Mouse (Mus musculus) heart, postnatal 0 days (tissue): ENCODE results near the gene Pdlim5.

Experiments
- CTCF ChIP-seq: IDR thresholded peaks from 2 replicates; pipeline ENCODE4 v1.5.1; 2016; ENCODE audit warnings: antibody characterized with exemption, control low read depth, low read depth
- EP300 ChIP-seq: IDR thresholded peaks from 2 replicates; pipeline ENCODE4 v1.6.1; 2016; ENCODE audit warnings: antibody characterized with exemption, low read depth

DNA sequence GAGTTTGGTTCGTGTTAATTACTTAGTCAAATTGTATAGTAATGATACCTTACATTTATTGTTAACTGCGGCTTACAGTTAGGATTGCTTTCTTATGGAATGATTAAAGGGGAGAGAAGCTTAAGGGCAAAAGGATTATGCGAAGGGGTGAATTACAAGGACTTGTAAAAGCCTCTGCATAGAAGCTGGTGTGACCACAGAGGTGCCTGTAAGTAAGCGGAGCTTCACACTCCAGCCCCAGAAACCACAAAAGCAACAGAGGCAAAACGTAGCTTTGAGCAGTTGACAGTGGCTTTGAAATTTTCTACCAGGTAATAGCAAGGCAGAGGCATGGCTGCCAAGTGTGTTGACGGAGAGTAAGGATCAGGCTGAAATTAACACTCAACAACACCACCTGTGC, 41.3 kb upstream of the Pdlim5 start:
- TF ChIP-seq CTCF = no peak
- TF ChIP-seq EP300 = no peak
